Mouse (Mus musculus): ENCODE measurements around the gene Trpv1.
A peak's percentile ranks its signal among the peaks of the same experiment; 100 is the strongest.

Trpv1 gene

DNA sequence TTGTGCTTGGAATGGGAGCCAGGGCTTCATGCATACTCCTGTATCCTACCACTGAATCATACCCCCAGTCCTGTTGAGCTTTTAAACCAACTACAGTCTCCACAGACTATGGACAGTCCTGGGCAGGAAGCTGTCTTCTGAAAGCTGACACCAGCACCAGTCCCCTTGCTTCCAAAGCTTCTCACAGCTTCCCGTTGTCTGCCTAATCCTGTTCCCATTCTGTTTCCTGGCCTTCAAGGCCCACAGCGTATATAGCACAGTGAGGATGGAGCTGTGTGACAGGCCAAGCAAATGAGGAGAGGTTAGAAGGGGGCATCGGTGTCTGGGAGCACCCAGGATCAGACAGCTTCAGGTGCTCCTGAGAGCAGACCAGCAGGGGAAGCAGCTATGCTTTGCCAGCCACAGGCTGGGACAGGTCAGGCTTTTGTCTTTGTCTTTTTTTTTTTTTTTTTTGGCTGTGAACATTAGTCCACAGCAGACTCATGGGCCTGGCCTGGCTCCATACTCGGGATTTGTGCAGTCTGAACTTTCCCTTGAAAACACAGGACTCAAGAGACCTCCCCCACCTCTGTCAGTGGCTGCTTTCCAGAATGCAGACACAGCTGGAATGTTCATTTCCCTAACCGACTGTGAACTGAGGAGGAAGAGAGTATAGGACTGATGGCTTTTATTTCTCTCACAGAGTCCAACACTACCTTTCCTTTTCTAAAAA lies 2.1 kb downstream of the Trpv1 start:
- DNase-seq (ENCODE audit: low spot score), result peak; percentile 75

DNA sequence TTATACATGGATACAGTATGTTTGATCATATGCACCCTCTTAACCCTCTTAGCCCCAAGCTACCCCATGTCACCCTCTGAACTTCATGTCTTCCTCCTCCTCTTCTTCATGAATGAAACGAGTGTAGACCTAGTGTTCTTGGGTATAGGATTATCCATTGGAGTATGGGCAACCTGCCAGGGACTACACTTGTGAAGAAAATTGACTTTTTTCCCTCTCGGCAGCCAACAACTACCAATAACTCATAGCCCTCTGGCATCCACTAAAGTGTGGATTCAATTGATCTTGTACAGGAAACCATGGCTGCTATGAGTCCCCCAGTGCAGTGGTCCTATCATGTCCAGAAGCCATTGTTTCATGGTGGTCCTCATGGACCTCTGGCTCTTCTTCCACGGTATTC lies 2.6 kb downstream of the Trpv1 start:
- DNase-seq (ENCODE audit: low spot score), result no peak

DNA sequence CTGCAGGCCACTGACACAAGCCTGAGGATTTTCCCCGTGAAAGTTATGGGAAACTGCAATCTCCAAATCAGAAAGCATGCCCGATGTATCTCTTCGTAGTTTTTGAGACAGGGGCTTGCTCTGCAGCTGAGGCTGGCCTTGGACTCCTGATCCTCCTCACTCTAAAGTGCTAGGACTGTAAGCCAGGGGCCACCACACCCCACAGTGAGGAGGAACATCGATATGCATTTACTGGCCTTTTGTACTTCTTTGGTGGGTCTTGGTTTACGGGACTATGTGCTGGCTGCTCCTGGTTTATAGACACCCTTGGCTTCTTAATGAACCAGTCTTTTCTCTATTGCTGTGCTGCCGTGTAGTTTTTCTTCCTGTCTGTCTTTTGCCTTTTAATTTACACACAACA lies 8.1 kb downstream of the Trpv1 start:
- DNase-seq (ENCODE audit: low spot score), result no peak

DNA sequence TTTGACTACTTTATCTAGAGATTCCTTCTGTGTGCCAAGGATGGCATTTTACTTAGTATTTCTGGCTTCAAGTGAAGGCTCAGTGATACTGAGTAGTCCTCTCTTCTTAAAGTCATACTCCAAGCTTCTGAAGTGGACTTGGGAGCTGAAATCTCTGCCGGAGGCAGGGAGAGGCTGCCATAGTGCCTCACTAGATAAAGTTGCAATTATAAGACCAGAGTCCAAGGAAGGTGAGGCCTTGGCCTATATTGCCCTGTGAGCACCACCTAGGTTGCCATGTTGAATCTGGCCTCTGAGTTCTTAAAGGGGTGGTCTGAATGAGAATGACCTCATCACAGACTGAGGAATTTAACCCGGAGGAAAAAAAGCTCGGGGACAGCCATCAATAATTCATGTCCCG lies 8.7 kb downstream of the Trpv1 start:
- no peak for DNase-seq (ENCODE audit: low spot score)

DNA sequence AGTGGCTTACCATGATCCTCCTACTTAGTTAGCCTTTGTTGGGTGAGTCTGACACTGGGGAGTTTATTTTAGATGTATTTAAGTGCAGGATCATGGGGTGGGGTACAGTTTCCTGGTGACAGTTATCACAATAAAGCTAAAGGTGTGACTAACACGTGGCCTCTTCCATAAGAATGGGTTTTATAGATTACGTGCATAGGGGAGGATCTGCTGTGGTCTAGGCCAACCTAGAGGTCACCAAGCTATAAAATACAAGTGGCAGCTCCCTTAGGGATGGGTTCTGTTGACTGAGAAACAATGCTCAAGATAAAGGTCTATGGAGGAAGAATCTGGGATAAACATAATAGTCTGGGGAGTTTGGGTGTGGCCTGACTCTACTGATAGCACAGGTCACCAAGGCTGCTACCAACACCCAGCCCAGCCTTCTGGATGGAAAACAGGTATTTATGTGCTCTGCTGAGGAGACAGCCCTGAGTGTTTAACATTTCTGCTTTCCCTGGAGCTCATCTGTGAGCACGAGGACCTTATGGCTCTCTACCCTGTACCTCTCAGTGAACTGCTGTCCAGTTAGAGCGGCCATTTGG lies 23.4 kb downstream of the Trpv1 start:
- no peak for DNase-seq (ENCODE audit: low spot score)

DNA sequence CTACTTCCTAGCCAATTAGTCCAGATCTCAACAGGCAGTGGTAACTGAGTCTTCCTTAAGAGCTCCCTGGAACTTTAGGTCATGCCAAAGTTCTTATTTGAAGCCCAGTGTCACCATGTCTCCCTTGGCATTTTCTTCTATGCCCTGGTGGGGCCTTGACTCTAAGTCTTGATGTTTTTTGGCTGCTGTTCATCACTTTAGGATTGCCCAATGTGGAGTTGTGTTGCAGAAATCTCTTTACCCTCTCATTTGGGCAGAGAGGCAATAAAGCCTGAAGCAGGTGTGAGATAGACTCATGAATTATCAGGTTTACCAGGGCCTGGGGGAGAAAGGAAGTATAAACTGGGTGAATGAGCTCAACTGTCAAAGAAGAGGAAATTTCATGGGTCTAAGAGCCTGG lies 24.6 kb downstream of the Trpv1 start:
- no peak for DNase-seq (ENCODE audit: low spot score)

DNA sequence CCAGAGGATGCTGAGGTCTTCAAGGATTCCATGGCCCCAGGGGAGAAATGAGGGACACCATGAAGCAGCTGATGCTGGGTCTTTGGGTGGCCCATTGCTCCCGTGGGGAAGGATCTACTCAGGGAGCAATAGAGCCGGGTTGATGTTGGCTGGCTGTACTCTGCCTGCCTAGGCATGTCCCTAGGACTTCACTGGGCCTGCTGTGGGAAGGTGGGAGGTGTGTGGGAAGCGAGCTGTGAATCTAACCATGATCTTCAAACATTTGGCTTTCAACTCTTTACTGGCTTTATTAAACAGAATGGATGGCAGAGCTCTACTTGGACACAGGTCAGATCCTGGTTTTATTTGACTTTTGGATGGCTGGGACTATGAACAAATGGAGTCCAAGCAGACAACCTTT lies 26.4 kb downstream of the Trpv1 start:
- DNase-seq (ENCODE audit: low spot score), result no peak

DNA sequence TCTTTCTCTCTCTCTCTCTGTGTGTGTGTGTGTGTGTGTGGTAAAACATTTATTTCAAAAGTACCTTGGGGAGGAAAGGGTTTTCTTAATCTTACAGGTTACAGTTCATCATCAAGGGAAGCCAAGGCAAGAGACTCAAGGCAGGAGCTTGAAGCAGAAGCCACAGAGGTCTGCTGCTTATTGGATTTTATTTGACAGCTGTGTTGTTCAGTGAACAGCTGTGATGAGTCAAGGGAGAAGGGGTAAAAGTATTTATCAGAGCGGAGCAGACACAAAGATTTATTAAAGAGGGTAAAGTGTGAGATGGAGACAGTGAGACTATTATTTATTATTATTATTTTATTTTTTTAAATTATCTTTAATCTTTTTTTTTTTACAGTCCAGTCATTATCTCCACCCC lies 27.3 kb downstream of the Trpv1 start:
- DNase-seq (ENCODE audit: low spot score), result no peak

DNA sequence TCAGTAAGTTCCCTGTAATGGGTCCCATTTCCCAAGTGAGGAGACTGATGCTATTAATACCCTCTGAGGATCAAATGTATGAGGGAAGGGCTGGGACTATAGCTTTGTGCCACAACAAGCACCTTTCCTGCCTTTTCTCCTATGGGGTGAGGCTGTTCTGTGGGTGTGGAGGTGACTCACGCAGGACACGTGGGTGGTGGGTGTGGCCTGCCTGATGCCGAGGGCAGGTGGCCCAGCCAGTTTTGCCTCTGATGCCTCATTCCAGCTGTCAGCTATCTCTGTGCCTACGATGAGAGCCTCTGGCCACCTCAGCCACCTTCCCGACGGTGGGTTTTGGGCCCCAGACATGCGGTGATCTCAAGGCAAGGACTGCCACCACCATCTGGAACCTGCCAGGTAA lies 33.2 kb downstream of the Trpv1 start, which contains the start of gene Trpv3:
Trpv3 (plus strand) TSS at position 122 of the 400 bp plus-strand sequence.
- DNase-seq (ENCODE audit: low spot score), result no peak

DNA sequence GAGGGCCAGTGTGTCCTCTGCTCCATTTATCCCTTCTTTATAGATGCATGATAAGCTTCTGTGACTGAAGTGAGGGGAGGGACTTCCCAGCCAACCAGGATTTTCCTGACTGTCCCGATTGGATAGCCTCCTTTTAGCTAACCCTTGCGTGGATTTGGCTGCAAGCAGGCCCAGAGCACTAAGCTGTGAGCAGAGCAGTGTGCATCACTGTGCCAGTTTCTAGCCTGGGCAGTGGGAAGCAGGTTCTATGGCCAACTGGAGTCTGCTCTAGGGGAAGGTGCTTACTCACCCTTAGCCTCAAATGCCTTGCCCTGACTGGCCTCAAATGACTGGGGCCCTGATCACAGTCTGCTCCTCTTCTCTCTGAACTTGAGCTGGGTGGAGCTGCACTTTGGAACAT lies 40.7 kb downstream of the Trpv1 start:
- DNase-seq (ENCODE audit: low spot score), result no peak

DNA sequence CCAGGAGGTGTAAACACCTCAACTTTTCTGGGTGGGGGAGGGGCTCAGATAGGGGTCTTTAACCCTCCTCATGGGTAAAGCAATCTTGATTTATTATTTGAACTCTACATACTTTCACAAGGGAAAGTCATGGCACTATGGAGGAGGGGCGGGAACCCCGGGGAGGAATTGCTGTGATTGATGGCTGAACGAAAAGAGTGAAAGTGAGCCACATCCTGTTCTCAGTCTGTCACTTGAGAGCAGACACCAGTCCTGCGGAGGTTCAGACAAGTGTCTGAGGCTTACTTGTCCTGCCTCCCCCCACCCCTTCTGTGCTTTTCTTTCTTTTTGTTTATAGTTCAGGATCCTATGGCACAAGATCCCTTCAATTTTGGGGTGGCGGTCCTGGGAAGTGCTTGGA lies 46.6 kb downstream of the Trpv1 start:
- DNase-seq (ENCODE audit: low spot score), result no peak

DNA sequence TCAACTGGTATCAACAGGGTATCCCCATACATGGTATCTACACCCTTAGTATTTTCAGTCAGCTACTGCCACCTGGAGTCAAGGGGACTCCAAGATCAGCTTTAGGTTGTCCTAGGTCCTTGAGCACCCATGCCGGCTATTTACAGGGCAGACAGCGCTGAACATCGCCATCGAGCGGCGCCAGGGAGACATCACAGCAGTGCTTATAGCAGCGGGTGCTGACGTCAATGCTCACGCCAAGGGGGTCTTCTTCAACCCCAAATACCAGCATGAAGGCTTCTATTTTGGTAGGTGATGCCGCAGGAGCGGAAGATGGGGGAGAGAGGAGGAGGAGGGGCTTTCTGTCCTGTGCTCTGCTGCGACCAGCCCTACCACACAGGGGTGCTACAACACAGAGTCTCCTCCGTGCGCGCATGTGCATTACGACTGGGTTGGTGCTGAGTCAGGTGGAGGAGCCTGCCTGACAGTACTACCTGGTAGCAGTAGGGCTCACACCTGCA lies 47.5 kb downstream of the Trpv1 start:
- peak; percentile 57 for DNase-seq (ENCODE audit: low spot score)

DNA sequence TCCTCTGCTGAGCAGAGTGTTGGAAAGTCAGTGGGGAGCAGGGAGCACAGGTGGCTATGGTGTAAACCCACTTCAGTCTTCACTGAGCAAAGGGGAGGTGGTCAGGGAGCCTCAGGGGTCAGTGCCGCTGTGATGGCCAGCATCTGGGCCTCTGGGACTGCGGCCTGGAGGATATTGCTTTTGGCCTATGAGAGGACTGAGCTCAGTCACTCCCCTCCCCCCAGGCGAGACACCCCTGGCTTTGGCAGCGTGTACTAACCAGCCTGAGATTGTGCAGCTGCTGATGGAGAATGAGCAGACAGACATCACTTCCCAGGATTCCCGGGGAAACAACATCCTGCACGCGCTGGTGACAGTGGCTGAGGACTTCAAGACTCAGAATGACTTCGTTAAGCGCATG lies 49.3 kb downstream of the Trpv1 start:
- no peak for DNase-seq (ENCODE audit: low spot score)

DNA sequence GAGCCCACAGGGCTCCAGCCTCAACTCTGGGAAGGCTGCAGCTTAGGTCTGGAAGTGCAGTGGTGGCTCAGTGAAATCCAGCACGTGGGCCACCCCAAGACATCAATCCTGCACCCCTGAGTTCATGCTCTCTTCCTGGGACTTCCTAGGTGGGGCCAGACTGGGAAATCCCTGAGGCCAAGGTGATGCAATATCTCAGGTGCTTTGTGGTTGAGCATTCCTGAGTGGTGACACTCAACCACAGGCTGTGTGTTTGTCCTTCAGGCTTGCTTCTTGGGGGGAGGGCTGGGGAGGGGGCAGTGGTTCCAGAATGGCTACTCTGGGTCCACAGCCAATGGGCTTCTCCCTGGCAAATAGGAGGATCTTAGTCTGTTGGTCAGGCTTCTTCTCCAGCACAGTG lies 49.8 kb downstream of the Trpv1 start:
- DNase-seq (ENCODE audit: low spot score), result no peak

DNA sequence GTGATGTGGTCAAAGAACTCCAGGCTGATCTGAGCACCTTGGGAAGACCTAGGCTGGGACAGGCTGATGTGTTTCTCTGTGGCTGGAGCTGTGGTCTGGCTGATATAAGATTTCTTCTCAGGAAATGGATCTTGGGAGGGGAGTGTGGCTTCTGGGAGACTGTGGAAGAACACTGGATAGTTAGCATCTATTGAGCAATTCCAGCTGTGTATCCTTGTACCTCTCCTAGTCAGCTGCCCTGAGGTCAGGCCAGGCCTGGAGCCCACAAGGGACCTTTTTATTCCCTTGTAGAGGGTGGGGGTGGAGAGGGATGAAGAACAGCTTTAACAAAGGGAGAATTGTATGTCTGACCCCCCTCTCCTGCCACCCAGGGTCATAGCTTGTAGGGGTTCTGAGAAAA lies 50.3 kb downstream of the Trpv1 start:
- DNase-seq (ENCODE audit: low spot score), result no peak

DNA sequence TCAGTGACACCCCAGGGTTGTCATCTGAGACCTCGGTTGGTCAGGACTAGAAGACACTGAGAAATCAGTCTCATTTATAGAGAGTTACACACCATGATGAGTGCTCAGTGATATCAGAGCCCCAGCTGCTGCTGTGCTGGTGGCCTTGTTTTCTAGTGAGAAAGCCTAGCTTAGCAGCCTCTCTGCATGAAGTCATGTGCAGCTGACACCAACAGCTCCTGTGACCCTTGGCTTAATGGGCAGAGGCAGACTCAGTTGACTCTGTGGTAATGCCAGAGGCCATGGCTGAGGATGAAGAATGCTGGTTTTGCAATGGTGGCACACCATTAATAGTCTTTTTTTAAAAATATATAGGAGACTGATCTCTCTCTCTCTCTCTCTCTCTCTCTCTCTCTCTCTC lies 55.5 kb downstream of the Trpv1 start:
- no peak for DNase-seq (ENCODE audit: low spot score)

DNA sequence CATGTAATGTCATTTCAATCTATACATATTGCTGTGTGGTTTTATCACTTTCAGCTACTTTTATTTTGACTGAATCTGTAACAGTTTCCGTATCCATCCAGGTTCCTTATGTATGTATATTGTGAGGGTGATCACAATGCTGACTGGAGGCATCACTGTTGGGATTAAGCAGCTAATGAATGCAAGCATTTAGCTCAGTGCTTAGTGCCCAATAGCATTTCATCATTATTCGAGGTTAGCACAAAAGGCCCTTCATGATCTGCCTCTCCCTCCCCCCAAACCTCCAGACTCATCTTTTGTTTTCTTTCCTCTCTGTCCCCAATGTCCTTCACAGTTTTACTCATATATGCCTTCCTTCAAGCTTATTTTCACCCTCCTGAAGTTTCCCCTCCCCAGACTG lies 69.0 kb downstream of the Trpv1 start:
- DNase-seq (ENCODE audit: low spot score), result no peak

All from testis, postnatal 10 days (tissue).